Mouse (Mus musculus) kidney, adult 2 months (tissue): Measurements from ENCODE around the gene Tdrkh.

Experiments
- CTCF ChIP-seq: fragments of 200-500 bp; conservative IDR thresholded peaks from 2 replicates; pipeline ENCODE4 v1.5.1; 2011; ENCODE audit warnings: low read depth, mild to moderate bottlenecking, control low read depth, low read length, moderate library complexity, mixed read lengths; ENCODE audit not compliant: insufficient read depth, insufficient read length
- POLR2A ChIP-seq: fragments of 200-500 bp; IDR thresholded peaks from one replicate; pipeline ENCODE4 v1.6.1; 2011; ENCODE audit warnings: low read depth, low read length, control low read depth

DNA sequence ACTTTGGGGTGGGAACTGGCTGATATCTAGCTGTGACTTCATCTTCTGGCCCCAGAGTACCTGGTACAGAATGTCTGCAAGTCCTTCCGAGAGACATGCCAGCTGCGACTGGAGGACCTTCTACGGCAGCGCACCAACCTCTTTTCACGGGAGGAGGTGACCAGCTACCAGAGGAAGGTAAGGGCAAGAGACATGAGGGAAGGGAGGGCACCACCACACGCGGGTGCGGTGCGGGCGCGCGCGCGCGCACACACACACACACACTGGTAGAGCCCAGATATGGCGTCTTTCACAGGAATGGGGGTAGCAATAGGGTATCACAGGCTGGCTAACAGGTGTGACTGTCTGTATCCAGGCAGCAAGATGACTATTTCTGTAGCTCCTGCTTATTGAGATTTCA lies 23.7 kb upstream of the Tdrkh start:
- TF ChIP-seq CTCF (no peak), POLR2A (no peak)
